In genomic region chr17:29024896-29025565, GRCm38 (mm10) we compare ENCODE assay signal across 14 mouse cellular contexts. TPM values are rescaled to one million over a fixed set of nuclear protein-coding genes. Genes with fewer than 3 reads are reported as not detected.
A peak's percentile ranks its signal among the peaks of the same experiment; 100 is the strongest.
DNase-seq lines count a peak whose midpoint lies in the region; ATAC-seq and TF ChIP-seq lines count a peak whose summit lies in the region.
"Had no signal": no experiment of that assay in that cellular context is flagged by ENCODE, and none has a peak within 500 bp of the region (broad histone marks: within the 10 kb centered on the region; RNA-seq: fewer than 3 reads in every experiment).

No protein-coding gene starts in this region.

- H3K27me3 ChIP-seq in heart, embryonic 15.5 days, result no peaks in the 10 kb centered on the region
- H3K27me3 ChIP-seq in thymus, adult 2 months (ENCODE audit: control insufficient read depth, insufficient read depth, low read length), result no peaks in the 10 kb centered on the region
- H3K27me3 ChIP-seq: liver, embryonic 13.5 days had no signal

- no peak overlapping the region for H3K4me3 ChIP-seq in heart, embryonic 15.5 days
- H3K4me3 ChIP-seq in thymus, adult 2 months (ENCODE audit: control insufficient read depth, insufficient read depth, low read length), result no peak overlapping the region
- H3K4me3 ChIP-seq: liver, embryonic 13.5 days had no signal

- no peak for TF ChIP-seq CTCF in thymus, adult 2 months (IDR thresholded peaks at IDR 0.05; ENCODE audit: borderline replicate concordance, control insufficient read depth, extremely low read depth, insufficient read depth, low read length, poor library complexity)

- no peak for DNase-seq in heart, postnatal 25 days (ENCODE audit: low spot score)
- peak; percentile 46 for DNase-seq in urinary bladder, postnatal 14 days (ENCODE audit: low spot score)
- no peak for DNase-seq in urinary bladder, postnatal 4 days (ENCODE audit: low spot score in 2 of 2)
- DNase-seq in kidney, postnatal 25 days, result peak; percentile 38 to 57
- DNase-seq in thymus, adult 2 months, result no peak
- no peak for DNase-seq in adrenal gland, adult 18-20 months (ENCODE audit: low spot score in 2 of 2)
- DNase-seq in thymus, adult 18-20 months, result no peak
- DNase-seq: adrenal gland, postnatal 14 days; cerebellum, adult 2 months; gastrocnemius, postnatal 14 days; liver, embryonic 13.5 days; right cerebral cortex, postnatal 14 days had no signal

- H3K9ac ChIP-seq in heart, embryonic 15.5 days, result no peak overlapping the region
- H3K9ac ChIP-seq: liver, embryonic 13.5 days had no signal

- peaks cover 11% of the 10 kb centered on the region for H3K4me1 ChIP-seq in heart, embryonic 15.5 days (replicated peaks)
- H3K4me1 ChIP-seq in thymus, adult 2 months (replicated peaks; ENCODE audit: control insufficient read depth, insufficient read depth, low read length), result peaks cover 14% of the 10 kb centered on the region

- H3K4me2 ChIP-seq in heart, embryonic 15.5 days, result no peak overlapping the region; the same call in 1 of the 2 replicates

- ATAC-seq in heart, embryonic 15.5 days (replicated peaks; ENCODE audit: insufficient number of reproducible peaks, insufficient read depth, low FRiP score, low read depth), result no peak
- ATAC-seq: CD4-positive, CD25-positive, alpha-beta regulatory T cell, adult 4 months had no signal

- no peak for TF ChIP-seq POLR2A in thymus, adult 2 months (IDR thresholded peaks at IDR 0.05; ENCODE audit: control insufficient read depth, extremely low read depth, insufficient read depth, low read length, poor library complexity)

- peak overlapping the region; percentile 69; the same call in 1 of the 2 replicates for H3K27ac ChIP-seq in heart, embryonic 15.5 days
- H3K27ac ChIP-seq in thymus, adult 2 months (ENCODE audit: control insufficient read depth, insufficient read depth, low read length), result no peak overlapping the region
- H3K27ac ChIP-seq: liver, embryonic 13.5 days had no signal

- no peaks in the 10 kb centered on the region for H3K9me3 ChIP-seq in heart, embryonic 15.5 days (replicated peaks)
- H3K9me3 ChIP-seq: liver, embryonic 13.5 days had no signal

- 31% methylated on average over 10 of the region's 10 CpGs for WGBS in heart, embryonic 15.5 days
- 82% methylated on average over 10 of the region's 10 CpGs for WGBS in thymus, adult 2 months

- no peaks in the 10 kb centered on the region for H3K36me3 ChIP-seq in heart, embryonic 15.5 days
- no peaks in the 10 kb centered on the region for H3K36me3 ChIP-seq in thymus, adult 2 months (ENCODE audit: control insufficient read depth, insufficient read depth, low read length)
- H3K36me3 ChIP-seq: liver, embryonic 13.5 days had no signal

- intact Hi-C loops in heart, postnatal 25 days (cut with DNase I), result loop anchor here (5.0 kb wide), 1 partner anchor 38 kb away; no protein-coding TSS in a partner anchor

RNA-seq across cellular contexts. Expression of gene Srsf3, which starts 7.4 kb away (rescaled TPM):
- 318 and 332 TPM in 2 replicates for polyA plus RNA-seq in heart, embryonic 15.5 days (2015; fragmentation: Nextera tagmentation; extraction: Ambion mirVana)
- 10 to 100 TPM; 68.9 to 75.4 TPM for total RNA-seq in heart, postnatal 25 days (2021)
- polyA plus RNA-seq in thymus, adult 2 months (2012; rRNA removed), result 544 TPM in 2 replicates
- total RNA-seq in adrenal gland, adult 18-20 months (2021), result 100 to 1,000 TPM; 113 to 119 TPM

RNA-seq across cellular contexts. Expression of gene Stk38, which starts 17.2 kb away (rescaled TPM):
- 73.6 and 78.0 TPM in 2 replicates for polyA plus RNA-seq in heart, embryonic 15.5 days (2015; fragmentation: Nextera tagmentation; extraction: Ambion mirVana)
- 10 to 100 TPM; 32.8 to 38.2 TPM for total RNA-seq in heart, postnatal 25 days (2021)
- polyA plus RNA-seq in thymus, adult 2 months (2012; rRNA removed), result 196 TPM in 2 replicates
- total RNA-seq in adrenal gland, adult 18-20 months (2021), result 10 to 100 TPM; 49.2 to 49.9 TPM

Comparison
In these comparisons a context has a peak if more than half of its experiments do, and no peak if none do; other contexts are left out.
1. DNase-seq: peak in urinary bladder, postnatal 14 days (single experiment) and kidney, postnatal 25 days (2 of 2); none in heart, postnatal 25 days (single experiment), urinary bladder, postnatal 4 days (0 of 2), thymus, adult 2 months (single experiment), adrenal gland, adult 18-20 months (0 of 2) and thymus, adult 18-20 months (0 of 2).